10 mouse cellular contexts compared by ENCODE assay signal in the genomic region with DNA sequence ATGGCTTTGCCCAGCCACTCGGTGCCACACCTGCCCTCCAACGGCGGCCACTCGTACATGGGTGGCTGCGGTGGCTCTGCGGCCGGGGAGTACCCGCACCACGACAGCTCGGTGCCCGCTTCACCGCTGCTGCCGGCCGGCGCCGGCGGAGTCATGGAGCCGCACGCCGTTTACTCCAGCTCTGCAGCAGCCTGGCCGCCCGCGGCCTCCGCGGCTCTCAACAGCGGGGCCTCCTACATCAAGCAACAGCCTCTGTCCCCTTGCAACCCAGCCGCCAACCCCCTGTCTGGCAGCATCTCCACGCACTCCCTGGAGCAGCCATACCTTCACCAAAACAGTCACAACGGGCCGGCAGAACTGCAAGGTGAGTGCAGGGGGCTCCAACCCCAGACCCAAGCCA. TPM values are rescaled to one million over a fixed set of nuclear protein-coding genes. Genes with fewer than 3 reads are reported as not detected.
A peak's percentile ranks its signal among the peaks of the same experiment; 100 is the strongest.
DNase-seq lines count a peak whose midpoint lies in the region; ATAC-seq and TF ChIP-seq lines count a peak whose summit lies in the region.
"Had no signal": no experiment of that assay in that cellular context is flagged by ENCODE, and none has a peak within 500 bp of the region (broad histone marks: within the 10 kb centered on the region; RNA-seq: fewer than 3 reads in every experiment).

No protein-coding gene starts in this region.

- H3K27ac ChIP-seq in liver, embryonic 16.5 days (ENCODE audit: low read length): no peak overlapping the region
- peak overlapping the region; percentile 99 for H3K27ac ChIP-seq in stomach, postnatal 0 days (replicated peaks)

- peak; percentile 26 for DNase-seq in embryo, embryonic 10.5 days (ENCODE audit: low spot score)
- DNase-seq in embryo, embryonic 9.5 days (ENCODE audit: extremely low spot score): no peak
- DNase-seq in stomach, postnatal 0 days (ENCODE audit: low spot score): no peak
- DNase-seq: adrenal gland, adult 8-10 months had no signal

- ATAC-seq in megakaryocyte, adult 5-6 weeks (ENCODE audit: poor library complexity, severe bottlenecking): no peak
- no peak for ATAC-seq in liver, embryonic 16.5 days (ENCODE audit: low read depth)
- no peak for ATAC-seq in stomach, postnatal 0 days (ENCODE audit: low FRiP score, low TSS enrichment)
- no peak for ATAC-seq in CD4-positive, CD25-positive, alpha-beta regulatory T cell, adult 4 months
- no peak for ATAC-seq in erythroid progenitor cell, adult 5-6 weeks (replicated peaks; ENCODE audit: low FRiP score, poor library complexity, severe bottlenecking)

- no peak for TF ChIP-seq EP300 in stomach, postnatal 0 days (optimal IDR thresholded peaks at IDR 0.05)

- H3K4me2 ChIP-seq in liver, embryonic 16.5 days (ENCODE audit: low read depth, low read length): no peak overlapping the region
- H3K4me2 ChIP-seq in stomach, postnatal 0 days (replicated peaks; ENCODE audit: low read depth): peak overlapping the region; percentile 71

- H3K9ac ChIP-seq in liver, embryonic 16.5 days (ENCODE audit: low read depth, low read length): no peak overlapping the region
- H3K9ac ChIP-seq in stomach, postnatal 0 days (ENCODE audit: low read length): peak overlapping the region; percentile 89

- no peaks in the 10 kb centered on the region for H3K36me3 ChIP-seq in megakaryocyte, embryonic 14.5 days (replicated peaks; ENCODE audit: low read length)
- no peaks in the 10 kb centered on the region for H3K36me3 ChIP-seq in liver, embryonic 16.5 days (ENCODE audit: control insufficient read depth, insufficient read depth)
- peaks cover 3% of the 10 kb centered on the region; the same call in 1 of the 2 replicates for H3K36me3 ChIP-seq in stomach, postnatal 0 days (ENCODE audit: control insufficient read depth, insufficient read depth, low read length)

- H3K27me3 ChIP-seq in megakaryocyte, embryonic 14.5 days (replicated peaks): peaks cover 99% of the 10 kb centered on the region
- peaks cover 99% of the 10 kb centered on the region for H3K27me3 ChIP-seq in liver, embryonic 16.5 days (ENCODE audit: control insufficient read depth, insufficient read depth, low read depth, low read length)
- H3K27me3 ChIP-seq in stomach, postnatal 0 days (ENCODE audit: control insufficient read depth, insufficient read depth, low read length): peaks cover 5% of the 10 kb centered on the region

- H3K9me3 ChIP-seq in megakaryocyte, embryonic 14.5 days: no peaks in the 10 kb centered on the region
- no peaks in the 10 kb centered on the region for H3K9me3 ChIP-seq in liver, embryonic 16.5 days (replicated peaks; ENCODE audit: control insufficient read depth, low read length)
- H3K9me3 ChIP-seq in stomach, postnatal 0 days (ENCODE audit: control insufficient read depth, low read length): no peaks in the 10 kb centered on the region

- H3K4me1 ChIP-seq in megakaryocyte, embryonic 14.5 days: peaks cover 18% of the 10 kb centered on the region
- no peaks in the 10 kb centered on the region; the same call in 1 of the 2 replicates for H3K4me1 ChIP-seq in liver, embryonic 16.5 days (ENCODE audit: control insufficient read depth, low read depth, low read length)
- H3K4me1 ChIP-seq in stomach, postnatal 0 days (replicated peaks; ENCODE audit: control insufficient read depth, insufficient read depth): no peaks in the 10 kb centered on the region

- WGBS in liver, embryonic 16.5 days (ENCODE audit: insufficient replicate concordance): 4% methylated on average over 30 of the region's 30 CpGs
- 7% methylated on average over 28 of the region's 30 CpGs for WGBS in stomach, postnatal 0 days

- peak overlapping the region; percentile 42 for H3K4me3 ChIP-seq in megakaryocyte, embryonic 14.5 days (replicated peaks)
- H3K4me3 ChIP-seq in liver, embryonic 16.5 days (ENCODE audit: low read depth, low read length): peak overlapping the region; percentile 54
- H3K4me3 ChIP-seq in stomach, postnatal 0 days (ENCODE audit: low read depth, low read length): peak overlapping the region; percentile 69

- no peak for TF ChIP-seq CTCF in stomach, postnatal 0 days (IDR thresholded peaks at IDR 0.05; ENCODE audit: low read depth)

RNA-seq across cellular contexts. Expression of a gene that starts 0.8 kb away (rescaled TPM):
- polyA plus RNA-seq in megakaryocyte, embryonic 14.5 days (2012; ENCODE audit: insufficient read depth, low replicate concordance): not detected in 2 replicates
- total RNA-seq in megakaryocyte, adult 5-6 weeks (2015): not detected in 2 replicates
- not detected in 2 replicates for total RNA-seq in megakaryocyte, adult 5-6 weeks (2017)
- polyA plus RNA-seq in liver, embryonic 16.5 days (2015; fragmentation: Nextera tagmentation; extraction: Ambion mirVana): 2.6 and 2.7 TPM in 2 replicates
- 59.3 and 64.0 TPM in 2 replicates for polyA plus RNA-seq in stomach, postnatal 0 days (2015; fragmentation: Nextera tagmentation; extraction: Ambion mirVana)
- under 1 TPM in 1 of 2 experiments, not detected in 1; 0.22 TPM for polyA plus RNA-seq in CD4-positive, CD25-positive, alpha-beta regulatory T cell, adult 4 months (2017; shearing (Covaris generic))
- not detected in 2 replicates for total RNA-seq in erythroid progenitor cell, adult 5-6 weeks (2015; ENCODE audit: low replicate concordance)
- not detected in 2 replicates for total RNA-seq in erythroid progenitor cell, adult 5-6 weeks (2017; ENCODE audit: low replicate concordance)

RNA-seq across cellular contexts. Expression of a gene that starts 23.2 kb away (rescaled TPM):
- 66.9 and 128 TPM in 2 replicates for polyA plus RNA-seq in megakaryocyte, embryonic 14.5 days (2012; ENCODE audit: insufficient read depth, low replicate concordance)
- 11.0 and 12.6 TPM in 2 replicates for total RNA-seq in megakaryocyte, adult 5-6 weeks (2015)
- total RNA-seq in megakaryocyte, adult 5-6 weeks (2017): 7.1 and 13.1 TPM in 2 replicates
- 15.6 and 17.0 TPM in 2 replicates for polyA plus RNA-seq in liver, embryonic 16.5 days (2015; fragmentation: Nextera tagmentation; extraction: Ambion mirVana)
- polyA plus RNA-seq in stomach, postnatal 0 days (2015; fragmentation: Nextera tagmentation; extraction: Ambion mirVana): 33.0 and 38.1 TPM in 2 replicates
- polyA plus RNA-seq in CD4-positive, CD25-positive, alpha-beta regulatory T cell, adult 4 months (2017; shearing (Covaris generic)): 10 to 100 TPM; 19.7 to 36.8 TPM
- total RNA-seq in erythroid progenitor cell, adult 5-6 weeks (2015; ENCODE audit: low replicate concordance): 2.9 and 6.7 TPM in 2 replicates
- 6.4 TPM in 2 replicates for total RNA-seq in erythroid progenitor cell, adult 5-6 weeks (2017; ENCODE audit: low replicate concordance)

RNA-seq across cellular contexts. Expression of a gene that starts 31.0 kb away (rescaled TPM):
- polyA plus RNA-seq in megakaryocyte, embryonic 14.5 days (2012; ENCODE audit: insufficient read depth, low replicate concordance): 0.06 and 1.0 TPM in 2 replicates
- total RNA-seq in megakaryocyte, adult 5-6 weeks (2015): not detected in 2 replicates
- not detected in 2 replicates for total RNA-seq in megakaryocyte, adult 5-6 weeks (2017)
- 0.04 and 0.08 TPM in 2 replicates for polyA plus RNA-seq in liver, embryonic 16.5 days (2015; fragmentation: Nextera tagmentation; extraction: Ambion mirVana)
- polyA plus RNA-seq in stomach, postnatal 0 days (2015; fragmentation: Nextera tagmentation; extraction: Ambion mirVana): 0.40 and 0.41 TPM in 2 replicates
- polyA plus RNA-seq in CD4-positive, CD25-positive, alpha-beta regulatory T cell, adult 4 months (2017; shearing (Covaris generic)): not detected
- total RNA-seq in erythroid progenitor cell, adult 5-6 weeks (2015; ENCODE audit: low replicate concordance): not detected in 2 replicates
- not detected in 2 replicates for total RNA-seq in erythroid progenitor cell, adult 5-6 weeks (2017; ENCODE audit: low replicate concordance)

RNA-seq across cellular contexts. Expression of a gene that starts 42.7 kb away (rescaled TPM):
- not detected in 2 replicates for polyA plus RNA-seq in megakaryocyte, embryonic 14.5 days (2012; ENCODE audit: insufficient read depth, low replicate concordance)
- not detected in 2 replicates for total RNA-seq in megakaryocyte, adult 5-6 weeks (2015)
- total RNA-seq in megakaryocyte, adult 5-6 weeks (2017): not detected in 2 replicates
- 0.07 TPM in 1 of 2 replicates, not detected in the other for polyA plus RNA-seq in liver, embryonic 16.5 days (2015; fragmentation: Nextera tagmentation; extraction: Ambion mirVana)
- 2.8 and 2.9 TPM in 2 replicates for polyA plus RNA-seq in stomach, postnatal 0 days (2015; fragmentation: Nextera tagmentation; extraction: Ambion mirVana)
- polyA plus RNA-seq in CD4-positive, CD25-positive, alpha-beta regulatory T cell, adult 4 months (2017; shearing (Covaris generic)): not detected
- not detected in 2 replicates for total RNA-seq in erythroid progenitor cell, adult 5-6 weeks (2015; ENCODE audit: low replicate concordance)
- not detected in 2 replicates for total RNA-seq in erythroid progenitor cell, adult 5-6 weeks (2017; ENCODE audit: low replicate concordance)
- polyA plus RNA-seq: spleen, adult 2 months had no signal

Comparison
In these comparisons a context has a peak if more than half of its experiments do, and no peak if none do; other contexts are left out.
1. RNA of a gene that starts 0.8 kb away (polyA plus RNA-seq): 59.3 to 64.0 TPM in stomach, postnatal 0 days; 2.6 to 2.7 TPM in liver, embryonic 16.5 days, 0.22 TPM in CD4-positive, CD25-positive, alpha-beta regulatory T cell, adult 4 months and not detected in megakaryocyte, embryonic 14.5 days; every median in the first group is over 10 times any median in the second.
2. Peak in every context shown above with its lines, with median percentiles within 50 percentile points of each other: H3K4me3 ChIP-seq.